Mouse (Mus musculus): ENCODE measurements around the gene Rgs19. TPM values are rescaled to one million over a fixed set of nuclear protein-coding genes. Genes with fewer than 3 reads are reported as not detected.
A peak's percentile ranks its signal among the peaks of the same experiment; 100 is the strongest.

Gene Rgs19
- polyA plus RNA-seq, 1 experiment from 2014 or later: 64.2 TPM

GRCm38 (mm10) chr2:181714903-181715326, 21.1 kb upstream of the Rgs19 start, which contains the start of gene Oprl1:
Oprl1 (plus strand) TSS chr2:181715016.
- peak; percentile 71 for ATAC-seq (replicated peaks; ENCODE audit: low FRiP score, low TSS enrichment, low read depth)
- peak within 1 kb of the TSS; percentile 31 for H3K4me2 ChIP-seq (ENCODE audit: low read length)

DNA sequence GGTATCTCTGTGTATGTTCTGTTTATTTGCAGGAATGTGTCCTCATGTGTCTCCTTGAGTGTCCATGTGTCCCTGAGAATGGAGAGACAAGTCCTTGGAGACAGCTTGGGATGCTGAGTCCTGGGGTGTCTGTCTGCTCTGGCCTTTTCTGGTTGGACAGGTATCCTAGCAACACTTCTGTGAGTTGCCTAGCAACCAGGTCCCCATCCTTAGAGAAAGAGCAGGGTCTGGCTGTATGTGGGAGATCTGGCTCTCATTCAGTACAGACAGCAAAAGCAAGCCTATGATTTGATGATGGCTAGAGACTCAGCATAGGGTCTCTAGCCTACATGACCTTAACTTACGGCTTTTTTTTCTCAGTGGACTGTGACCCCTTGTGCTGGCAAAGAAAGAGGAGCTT, 20.0 kb upstream of the Rgs19 start:
- H3K27ac ChIP-seq (ENCODE audit: low read depth): no peak overlapping the region
- H3K27me3 ChIP-seq (replicated peaks; ENCODE audit: control insufficient read depth, insufficient read depth, low read length): no peaks in the 10 kb centered on the region
- peak; percentile 41 for DNase-seq (ENCODE audit: low spot score)
- no peaks in the 10 kb centered on the region for H3K9me3 ChIP-seq (ENCODE audit: control insufficient read depth, low read length)
- H3K36me3 ChIP-seq (ENCODE audit: control insufficient read depth, insufficient read depth, low read length): no peaks in the 10 kb centered on the region
- no peak overlapping the region for H3K9ac ChIP-seq (ENCODE audit: low read length)
- 0 out of 2 replicates have a peak, but pooled peaks cover 4% of the 10 kb centered on the region for H3K4me1 ChIP-seq (replicated peaks; ENCODE audit: control insufficient read depth, insufficient read depth, low read length)
- no peak for ATAC-seq (replicated peaks; ENCODE audit: low FRiP score, low TSS enrichment, low read depth)
- WGBS: 85% methylated on average over 1 of the region's 1 CpGs
- no peak overlapping the region for H3K4me2 ChIP-seq (ENCODE audit: low read length)
- H3K4me3 ChIP-seq (ENCODE audit: low read depth, low read length): no peak overlapping the region

More at GRCm38 (mm10) chr2:181714903-181715326, 21.1 kb upstream of the Rgs19 start, which contains the start of gene Oprl1:
- Histone ChIP-seq H3K27ac (ENCODE audit: low read depth) (no peak within 1 kb of the TSS), H3K4me1 (replicated peaks; ENCODE audit: control insufficient read depth, insufficient read depth, low read length) (0 out of 2 replicates have a peak, but pooled peaks cover 4% of the 10 kb centered on the region), H3K36me3 (ENCODE audit: control insufficient read depth, insufficient read depth, low read length) (no peaks in the 10 kb centered on the region), H3K27me3 (replicated peaks; ENCODE audit: control insufficient read depth, insufficient read depth, low read length) (no peaks in the 10 kb centered on the region), H3K4me3 (ENCODE audit: low read depth, low read length) (peak within 1 kb of the TSS; percentile 14; the same call in 1 of the 2 replicates), H3K9me3 (ENCODE audit: control insufficient read depth, low read length) (no peaks in the 10 kb centered on the region), H3K9ac (ENCODE audit: low read length) (no peak within 1 kb of the TSS)
- peak; percentile 74 for DNase-seq (ENCODE audit: low spot score)
- under 1% methylated on average over 7 of the region's 7 CpGs for WGBS

DNA sequence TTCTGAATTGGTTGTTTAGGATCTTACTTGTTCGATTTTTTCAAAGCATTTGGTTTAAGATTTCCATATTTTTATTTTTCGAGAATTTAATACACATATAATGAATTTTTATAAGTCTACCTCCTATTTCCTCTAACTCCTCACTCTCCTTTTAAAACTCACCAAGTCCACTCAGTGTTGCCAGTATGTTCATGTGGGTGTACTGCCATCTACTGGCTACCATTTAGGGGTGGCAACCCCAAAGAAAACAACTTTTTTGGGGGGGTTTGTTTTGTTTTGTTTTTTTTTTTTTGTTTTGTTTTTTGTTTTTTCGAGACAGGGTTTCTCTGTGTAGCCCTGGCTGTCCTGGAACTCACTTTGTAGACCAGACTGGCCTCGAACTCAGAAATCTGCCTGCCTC, 12.9 kb upstream of the Rgs19 start:
- no peaks in the 10 kb centered on the region for H3K4me1 ChIP-seq (replicated peaks; ENCODE audit: control insufficient read depth, insufficient read depth, low read length)
- H3K9me3 ChIP-seq (ENCODE audit: control insufficient read depth, low read length): no peaks in the 10 kb centered on the region
- no peaks in the 10 kb centered on the region for H3K36me3 ChIP-seq (ENCODE audit: control insufficient read depth, insufficient read depth, low read length)
- no peak overlapping the region for H3K27ac ChIP-seq (ENCODE audit: low read depth)
- H3K4me2 ChIP-seq (ENCODE audit: low read length): no peak overlapping the region
- no peaks in the 10 kb centered on the region for H3K27me3 ChIP-seq (replicated peaks; ENCODE audit: control insufficient read depth, insufficient read depth, low read length)
- no peak overlapping the region for H3K4me3 ChIP-seq (ENCODE audit: low read depth, low read length)
- ATAC-seq (replicated peaks; ENCODE audit: low FRiP score, low TSS enrichment, low read depth) (no peak), DNase-seq (ENCODE audit: low spot score) (no peak)
- no peak overlapping the region for H3K9ac ChIP-seq (ENCODE audit: low read length)
- WGBS: 36% methylated on average over 4 of the region's 4 CpGs

DNA sequence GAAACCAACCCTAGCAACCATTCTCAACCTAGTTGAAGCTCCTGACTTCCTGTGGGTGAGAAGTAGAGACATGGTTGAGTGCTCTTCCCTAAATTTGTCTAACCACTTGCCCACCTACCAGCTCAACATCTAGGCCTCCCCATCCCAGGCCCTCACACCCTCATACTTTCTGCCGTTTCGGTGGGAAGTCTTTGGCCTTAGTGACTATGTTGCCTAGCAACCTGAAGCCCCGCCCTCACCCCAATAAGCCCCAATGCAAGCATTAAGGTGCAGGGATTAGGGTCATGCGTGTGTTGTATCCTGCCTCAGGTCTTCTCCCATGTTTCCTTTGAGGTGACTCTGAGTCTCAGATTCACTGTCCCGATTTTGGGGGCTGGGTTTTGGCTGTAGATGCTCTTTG, 4.5 kb upstream of the Rgs19 start, which contains the start of gene Lkaaear1:
TSS of gene Lkaaear1 (minus strand) at position 202 of the 400 bp plus-strand sequence.
- Histone ChIP-seq H3K9me3 (ENCODE audit: control insufficient read depth, low read length) (no peaks in the 10 kb centered on the region), H3K27ac (ENCODE audit: low read depth) (no peak within 1 kb of the TSS), H3K4me3 (ENCODE audit: low read depth, low read length) (no peak within 1 kb of the TSS), H3K36me3 (ENCODE audit: control insufficient read depth, insufficient read depth, low read length) (no peaks in the 10 kb centered on the region), H3K27me3 (replicated peaks; ENCODE audit: control insufficient read depth, insufficient read depth, low read length) (no peaks in the 10 kb centered on the region), H3K4me2 (ENCODE audit: low read length) (no peak within 1 kb of the TSS), H3K9ac (ENCODE audit: low read length) (no peak within 1 kb of the TSS), H3K4me1 (replicated peaks; ENCODE audit: control insufficient read depth, insufficient read depth, low read length) (no peaks in the 10 kb centered on the region; the same call in 1 of the 2 replicates)
- ATAC-seq (replicated peaks; ENCODE audit: low FRiP score, low TSS enrichment, low read depth) (no peak), DNase-seq (ENCODE audit: low spot score) (no peak)
- 50% methylated on average over 5 of the region's 5 CpGs for WGBS

- no peak for DNase-seq (ENCODE audit: low spot score)
- Histone ChIP-seq H3K4me1 (replicated peaks; ENCODE audit: control insufficient read depth, insufficient read depth, low read length) (peaks cover 6% of the 10 kb centered on the region; the same call in 1 of the 2 replicates), H3K4me3 (ENCODE audit: low read depth, low read length) (no peak overlapping the region), H3K4me2 (ENCODE audit: low read length) (no peak overlapping the region), H3K9me3 (ENCODE audit: control insufficient read depth, low read length) (no peaks in the 10 kb centered on the region), H3K36me3 (ENCODE audit: control insufficient read depth, insufficient read depth, low read length) (no peaks in the 10 kb centered on the region), H3K9ac (ENCODE audit: low read length) (no peak overlapping the region), H3K27ac (ENCODE audit: low read depth) (no peak overlapping the region), H3K27me3 (replicated peaks; ENCODE audit: control insufficient read depth, insufficient read depth, low read length) (no peaks in the 10 kb centered on the region)
- no peak for ATAC-seq (replicated peaks; ENCODE audit: low FRiP score, low TSS enrichment, low read depth)
- WGBS: 68% methylated on average over 33 of the region's 33 CpGs
These were observed 3.1 kb upstream of the Rgs19 start for GRCm38 (mm10) chr2:181696801-181697420.

DNA sequence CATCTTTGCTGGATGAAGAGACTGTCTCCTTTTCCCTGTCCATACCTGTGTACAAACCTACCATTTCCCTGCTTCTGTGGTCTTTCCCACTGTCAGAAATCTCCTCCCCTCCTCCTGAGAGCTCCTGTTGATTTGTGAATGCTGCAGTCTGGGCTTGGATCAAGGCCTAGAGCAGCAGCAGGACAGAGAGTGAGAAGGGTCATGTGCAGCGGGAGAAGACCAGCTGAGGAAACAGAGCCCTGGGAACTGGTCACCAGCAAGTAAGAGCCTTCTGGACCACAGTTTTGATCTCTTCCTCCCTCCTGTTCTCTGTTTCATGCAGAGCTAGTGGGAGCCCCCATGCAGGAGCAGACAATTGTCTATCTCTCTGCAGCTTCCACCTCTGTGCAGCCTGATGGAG, 2.0 kb upstream of the Rgs19 start:
- no peak overlapping the region for H3K27ac ChIP-seq (ENCODE audit: low read depth)
- H3K4me2 ChIP-seq (ENCODE audit: low read length): no peak overlapping the region
- no peaks in the 10 kb centered on the region for H3K9me3 ChIP-seq (ENCODE audit: control insufficient read depth, low read length)
- no peak overlapping the region for H3K4me3 ChIP-seq (ENCODE audit: low read depth, low read length)
- ATAC-seq (replicated peaks; ENCODE audit: low FRiP score, low TSS enrichment, low read depth): no peak
- no peak for DNase-seq (ENCODE audit: low spot score)
- WGBS: 86% methylated on average over 1 of the region's 1 CpGs
- H3K27me3 ChIP-seq (replicated peaks; ENCODE audit: control insufficient read depth, insufficient read depth, low read length): no peaks in the 10 kb centered on the region
- H3K4me1 ChIP-seq (replicated peaks; ENCODE audit: control insufficient read depth, insufficient read depth, low read length): peaks cover 6% of the 10 kb centered on the region; the same call in 1 of the 2 replicates
- no peaks in the 10 kb centered on the region for H3K36me3 ChIP-seq (ENCODE audit: control insufficient read depth, insufficient read depth, low read length)
- no peak overlapping the region for H3K9ac ChIP-seq (ENCODE audit: low read length)

DNA sequence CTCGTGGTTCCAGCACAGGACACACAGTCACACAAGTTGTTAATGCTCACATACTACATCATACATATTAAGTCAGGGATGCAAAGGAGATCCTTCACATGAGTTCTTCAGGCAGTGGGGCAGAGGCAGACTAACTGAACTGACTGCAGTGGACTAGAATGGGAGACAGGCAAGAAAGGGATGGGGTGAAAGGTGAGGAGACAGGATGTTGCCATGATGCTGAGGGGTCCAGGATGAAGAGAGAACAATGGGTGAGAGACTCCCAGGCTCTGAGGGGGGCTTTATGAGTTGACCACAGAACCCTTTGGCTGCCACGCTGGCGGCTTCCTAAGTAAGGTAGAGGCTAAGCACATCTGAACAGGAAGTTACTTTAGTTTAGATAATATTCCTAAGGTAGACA, 804 bp upstream of the Rgs19 start:
- H3K27ac ChIP-seq (ENCODE audit: low read depth): no peak overlapping the region
- H3K4me3 ChIP-seq (ENCODE audit: low read depth, low read length): no peak overlapping the region
- H3K36me3 ChIP-seq (ENCODE audit: control insufficient read depth, insufficient read depth, low read length): peaks cover 2% of the 10 kb centered on the region
- no peak overlapping the region; the same call in 1 of the 2 replicates for H3K9ac ChIP-seq (ENCODE audit: low read length)
- ATAC-seq (replicated peaks; ENCODE audit: low FRiP score, low TSS enrichment, low read depth): no peak
- no peaks in the 10 kb centered on the region for H3K27me3 ChIP-seq (replicated peaks; ENCODE audit: control insufficient read depth, insufficient read depth, low read length)
- WGBS: 91% methylated on average over 3 of the region's 3 CpGs
- DNase-seq (ENCODE audit: low spot score): no peak
- no peaks in the 10 kb centered on the region for H3K9me3 ChIP-seq (ENCODE audit: control insufficient read depth, low read length)
- H3K4me2 ChIP-seq (ENCODE audit: low read length): peak overlapping the region; percentile 98
- peaks cover 6% of the 10 kb centered on the region; the same call in 1 of the 2 replicates for H3K4me1 ChIP-seq (replicated peaks; ENCODE audit: control insufficient read depth, insufficient read depth, low read length)

- H3K9me3 ChIP-seq (ENCODE audit: control insufficient read depth, low read length): no peaks in the 10 kb centered on the region
- DNase-seq (ENCODE audit: low spot score) (no peak), ATAC-seq (replicated peaks; ENCODE audit: low FRiP score, low TSS enrichment, low read depth) (no peak)
- no peaks in the 10 kb centered on the region for H3K27me3 ChIP-seq (replicated peaks; ENCODE audit: control insufficient read depth, insufficient read depth, low read length)
- no peak overlapping the region for H3K27ac ChIP-seq (ENCODE audit: low read depth)
- H3K4me2 ChIP-seq (ENCODE audit: low read length): peak overlapping the region; percentile 98; the same call in 1 of the 2 replicates
- WGBS: 89% methylated on average over 3 of the region's 3 CpGs
- H3K9ac ChIP-seq (ENCODE audit: low read length): no peak overlapping the region
- H3K4me3 ChIP-seq (ENCODE audit: low read depth, low read length): no peak overlapping the region
- peaks cover 25% of the 10 kb centered on the region for H3K36me3 ChIP-seq (ENCODE audit: control insufficient read depth, insufficient read depth, low read length)
- peaks cover 6% of the 10 kb centered on the region; the same call in 1 of the 2 replicates for H3K4me1 ChIP-seq (replicated peaks; ENCODE audit: control insufficient read depth, insufficient read depth, low read length)
These were observed 1.5 kb downstream of the Rgs19 start for GRCm38 (mm10) chr2:181692304-181692703.

GRCm38 (mm10) chr2:181691571-181691970, 2.2 kb downstream of the Rgs19 start:
- H3K4me1 ChIP-seq (replicated peaks; ENCODE audit: control insufficient read depth, insufficient read depth, low read length): peaks cover 6% of the 10 kb centered on the region; the same call in 1 of the 2 replicates
- no peaks in the 10 kb centered on the region for H3K9me3 ChIP-seq (ENCODE audit: control insufficient read depth, low read length)
- no peaks in the 10 kb centered on the region for H3K27me3 ChIP-seq (replicated peaks; ENCODE audit: control insufficient read depth, insufficient read depth, low read length)
- no peak overlapping the region for H3K27ac ChIP-seq (ENCODE audit: low read depth)
- no peak for ATAC-seq (replicated peaks; ENCODE audit: low FRiP score, low TSS enrichment, low read depth)
- H3K4me2 ChIP-seq (ENCODE audit: low read length): no peak overlapping the region
- no peak for DNase-seq (ENCODE audit: low spot score)
- peaks cover 32% of the 10 kb centered on the region for H3K36me3 ChIP-seq (ENCODE audit: control insufficient read depth, insufficient read depth, low read length)
- H3K9ac ChIP-seq (ENCODE audit: low read length): no peak overlapping the region
- WGBS: 87% methylated on average over 4 of the region's 4 CpGs
- H3K4me3 ChIP-seq (ENCODE audit: low read depth, low read length): no peak overlapping the region

Measured in intestine, embryonic 14.5 days (tissue).